10 mouse cellular contexts compared by ENCODE assay signal in genomic region chr12:84531906-84532829, GRCm38 (mm10). TPM values are rescaled to one million over a fixed set of nuclear protein-coding genes. Genes with fewer than 3 reads are reported as not detected.
A peak's percentile ranks its signal among the peaks of the same experiment; 100 is the strongest.
DNase-seq lines count a peak whose midpoint lies in the region; ATAC-seq and TF ChIP-seq lines count a peak whose summit lies in the region.
"Had no signal": no experiment of that assay in that cellular context is flagged by ENCODE, and none has a peak within 500 bp of the region (broad histone marks: within the 10 kb centered on the region; RNA-seq: fewer than 3 reads in every experiment).

No protein-coding gene starts in this region.

- H3K36me3 ChIP-seq in embryonic facial prominence, embryonic 15.5 days, result 0 out of 2 replicates have a peak, but pooled peaks cover 4% of the 10 kb centered on the region
- peaks cover 7% of the 10 kb centered on the region; the same call in 1 of the 2 replicates for H3K36me3 ChIP-seq in midbrain, embryonic 13.5 days
- H3K36me3 ChIP-seq in heart, adult 2 months (ENCODE audit: control insufficient read depth, insufficient read depth, low read length), result no peaks in the 10 kb centered on the region

- H3K79me2 ChIP-seq in heart, adult 2 months (replicated peaks; ENCODE audit: control insufficient read depth, insufficient read depth, low read length), result no peaks in the 10 kb centered on the region

- no peak overlapping the region for H3K4me2 ChIP-seq in embryonic facial prominence, embryonic 15.5 days (replicated peaks)
- no peak overlapping the region; the same call in 1 of the 2 replicates for H3K4me2 ChIP-seq in midbrain, embryonic 13.5 days (replicated peaks)
- H3K4me2 ChIP-seq: heart, embryonic 15.5 days had no signal

- TF ChIP-seq EP300 in heart, adult 2 months (IDR thresholded peaks at IDR 0.05; ENCODE audit: insufficient read depth, low read depth, low read length), result no peak

- no peak overlapping the region for H3K27ac ChIP-seq in embryonic facial prominence, embryonic 15.5 days (replicated peaks)
- H3K27ac ChIP-seq in midbrain, embryonic 13.5 days, result peak overlapping the region; percentile 80
- H3K27ac ChIP-seq in heart, adult 2 months, result no peak overlapping the region
- H3K27ac ChIP-seq: heart, embryonic 15.5 days had no signal

- TF ChIP-seq POLR2A in heart, adult 2 months (IDR thresholded peaks at IDR 0.05; ENCODE audit: insufficient read depth, low read depth, low read length), result no peak

- no peak overlapping the region for H3K9ac ChIP-seq in embryonic facial prominence, embryonic 15.5 days
- H3K9ac ChIP-seq in midbrain, embryonic 13.5 days (replicated peaks), result 0 out of 2 replicates have a peak overlapping the region, but pooled peaks have one; percentile 23
- H3K9ac ChIP-seq in heart, adult 2 months (ENCODE audit: low read depth, low read length), result no peak overlapping the region
- H3K9ac ChIP-seq: heart, embryonic 15.5 days had no signal

- 43% methylated on average over 13 of the region's 13 CpGs for WGBS in embryonic facial prominence, embryonic 15.5 days
- 22% methylated on average over 13 of the region's 13 CpGs for WGBS in midbrain, embryonic 13.5 days
- WGBS in heart, adult 2 months, result 80% methylated on average over 13 of the region's 13 CpGs

- H3K4me3 ChIP-seq in embryonic facial prominence, embryonic 15.5 days (replicated peaks), result no peak overlapping the region
- no peak overlapping the region for H3K4me3 ChIP-seq in midbrain, embryonic 13.5 days (replicated peaks)
- no peak overlapping the region for H3K4me3 ChIP-seq in heart, adult 2 months
- H3K4me3 ChIP-seq: heart, embryonic 15.5 days had no signal

- peak; percentile 54 for ATAC-seq in embryonic facial prominence, embryonic 15.5 days (ENCODE audit: insufficient number of reproducible peaks, low FRiP score, low TSS enrichment, low read depth)
- ATAC-seq in midbrain, embryonic 13.5 days, result peak; percentile 94
- no peak for ATAC-seq in erythroid progenitor cell, adult 5-6 weeks (replicated peaks; ENCODE audit: low FRiP score, poor library complexity, severe bottlenecking)

- intact Hi-C loops in heart, adult 2 months (cut with DNase I), result no loop called here

- H3K4me1 ChIP-seq in embryonic facial prominence, embryonic 15.5 days, result peaks cover 3% of the 10 kb centered on the region; the same call in 1 of the 2 replicates
- peaks cover 33% of the 10 kb centered on the region for H3K4me1 ChIP-seq in midbrain, embryonic 13.5 days (replicated peaks)
- no peaks in the 10 kb centered on the region for H3K4me1 ChIP-seq in heart, adult 2 months (ENCODE audit: control insufficient read depth, insufficient read depth, low read length)
- H3K4me1 ChIP-seq: heart, embryonic 15.5 days had no signal

- peak; percentile 45 for DNase-seq in brain, embryonic 18.5 days (ENCODE audit: low read depth, low spot score)
- peak; percentile 32 to 58 for DNase-seq in layer of hippocampus, adult 18-20 months (ENCODE audit: low spot score in 2 of 2)
- no peak for DNase-seq in thymus, postnatal 36 days
- DNase-seq in heart, adult 2 months, result no peak
- no peak for DNase-seq in cerebellum, adult 11 months

- H3K9me3 ChIP-seq in embryonic facial prominence, embryonic 15.5 days (replicated peaks), result no peaks in the 10 kb centered on the region
- H3K9me3 ChIP-seq in midbrain, embryonic 13.5 days, result no peaks in the 10 kb centered on the region
- H3K9me3 ChIP-seq: heart, embryonic 15.5 days had no signal

- no peaks in the 10 kb centered on the region for H3K27me3 ChIP-seq in embryonic facial prominence, embryonic 15.5 days
- peaks cover 22% of the 10 kb centered on the region for H3K27me3 ChIP-seq in midbrain, embryonic 13.5 days
- no peaks in the 10 kb centered on the region for H3K27me3 ChIP-seq in heart, adult 2 months (ENCODE audit: control insufficient read depth, insufficient read depth, low read length)
- H3K27me3 ChIP-seq: heart, embryonic 15.5 days had no signal

- no peak for TF ChIP-seq CTCF in heart, adult 2 months (IDR thresholded peaks at IDR 0.05)

RNA-seq across cellular contexts. Expression of gene Vsx2, which starts 37.4 kb away (rescaled TPM):
- 0.07 and 0.28 TPM in 2 replicates for polyA plus RNA-seq in embryonic facial prominence, embryonic 15.5 days (2015; fragmentation: Nextera tagmentation; extraction: Ambion mirVana)
- under 1 TPM; 0.23 to 0.27 TPM for total RNA-seq in layer of hippocampus, adult 18-20 months (2021)
- 2.2 and 3.0 TPM in 2 replicates for polyA plus RNA-seq in midbrain, embryonic 13.5 days (2015; fragmentation: Nextera tagmentation; extraction: Ambion mirVana)
- total RNA-seq in erythroid progenitor cell, adult 5-6 weeks (2015; ENCODE audit: low replicate concordance), result not detected in 2 replicates
- total RNA-seq in erythroid progenitor cell, adult 5-6 weeks (2017; ENCODE audit: low replicate concordance), result not detected in 2 replicates
- not detected for total RNA-seq in heart, adult 2 months (2021)
- polyA plus RNA-seq in heart, adult 2 months (2012; rRNA removed), result not detected in 2 replicates
- total RNA-seq: megakaryocyte-erythroid progenitor cell, adult 5-6 weeks had no signal
- polyA plus RNA-seq: heart, embryonic 15.5 days had no signal

Comparison
In these comparisons a context has a peak if more than half of its experiments do, and no peak if none do; other contexts are left out.
1. DNase-seq: peak in brain, embryonic 18.5 days (single experiment) and layer of hippocampus, adult 18-20 months (2 of 2); none in thymus, postnatal 36 days (0 of 2), heart, adult 2 months (0 of 2) and cerebellum, adult 11 months (single experiment).